Mouse (Mus musculus) liver, embryonic 14.5 days (tissue): Measurements from ENCODE around the gene Cnbd2.

ENCODE experiments used
- CTCF ChIP-seq: IDR thresholded peaks from 2 replicates; pipeline ENCODE4 v1.5.1; 2016; ENCODE audit warnings: antibody characterized with exemption, low read depth, control low read depth
- EP300 ChIP-seq: IDR thresholded peaks from 2 replicates; pipeline ENCODE4 v1.6.1; 2016; ENCODE audit warnings: antibody characterized with exemption, low read depth

DNA sequence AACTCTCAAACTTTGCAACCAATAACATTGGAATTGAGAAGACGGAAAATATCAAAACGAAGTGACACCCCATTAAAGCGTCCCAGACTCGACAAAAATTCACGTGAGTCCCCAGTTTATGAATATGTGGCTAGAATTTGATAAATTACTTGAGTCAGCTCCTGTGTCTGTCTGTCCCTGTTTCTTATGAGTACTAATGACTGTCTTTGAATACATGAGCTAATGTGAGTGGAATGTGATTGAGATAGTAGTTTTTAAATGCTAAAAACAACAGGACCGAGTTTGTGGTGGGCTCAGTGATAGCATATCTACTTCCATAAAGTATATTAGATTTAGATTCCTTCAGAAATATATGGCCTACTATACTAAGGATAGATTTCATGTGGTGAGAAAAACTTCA, 39.5 kb upstream of the Cnbd2 start:
- no peak for TF ChIP-seq CTCF
- TF ChIP-seq EP300 = no peak
